Mouse (Mus musculus) retina, postnatal 7 days (tissue): ENCODE measurements around the gene Cic.
A peak's percentile ranks its signal among the peaks of the same experiment; 100 is the strongest.

ENCODE experiments used
- DNase-seq: peaks from one replicate; pipeline ENCODE4 v3.0.0-alpha.2; 2012; ENCODE audit warnings: low read depth, low spot score

The Cic gene

GRCm38 (mm10) chr7:25282731-25283211, 15.3 kb downstream of the Cic start:
- DNase-seq, result no peak

DNA sequence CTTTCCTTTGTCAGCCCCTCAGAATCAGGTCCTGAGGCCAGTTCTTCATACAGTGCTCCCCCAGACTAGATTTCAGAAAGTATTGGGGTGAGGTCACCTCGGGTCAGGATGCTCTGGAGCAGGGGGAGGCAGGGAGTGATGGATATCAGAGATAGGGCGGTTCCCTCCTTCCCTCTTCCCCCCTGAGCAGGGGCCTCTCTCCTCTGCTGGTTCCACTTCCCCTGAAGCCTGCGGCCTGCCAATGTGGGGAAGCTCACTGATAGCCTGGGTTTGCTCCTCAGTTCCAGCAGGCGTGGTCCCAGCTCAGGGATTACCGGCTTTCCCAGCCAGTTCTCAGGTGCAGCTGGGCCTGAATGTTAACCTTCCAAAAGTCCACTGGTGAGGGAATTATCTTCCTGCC, 16.1 kb downstream of the Cic start:
- DNase-seq, result no peak

GRCm38 (mm10) chr7:25284171-25284570, 16.7 kb downstream of the Cic start:
- DNase-seq, result no peak

DNA sequence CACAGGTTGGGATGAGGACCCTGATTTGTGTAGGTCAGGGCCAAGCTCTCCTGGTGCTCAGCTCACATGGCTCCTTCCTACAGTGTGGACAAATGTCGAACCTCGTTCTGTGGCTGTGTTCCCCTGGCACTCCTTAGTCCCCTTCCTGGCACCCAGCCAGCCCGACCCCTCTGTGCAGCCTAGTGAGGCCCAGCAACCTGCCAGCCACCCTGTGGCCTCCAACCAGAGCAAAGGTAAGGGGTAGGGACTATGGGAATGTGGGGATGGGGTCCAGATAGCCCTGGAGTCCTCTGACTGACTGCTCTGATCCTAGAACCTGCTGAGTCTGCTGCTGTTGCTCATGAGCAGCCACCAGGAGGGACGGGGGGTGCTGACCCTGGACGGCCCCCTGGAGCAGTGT, 17.3 kb downstream of the Cic start:
- DNase-seq, result no peak

DNA sequence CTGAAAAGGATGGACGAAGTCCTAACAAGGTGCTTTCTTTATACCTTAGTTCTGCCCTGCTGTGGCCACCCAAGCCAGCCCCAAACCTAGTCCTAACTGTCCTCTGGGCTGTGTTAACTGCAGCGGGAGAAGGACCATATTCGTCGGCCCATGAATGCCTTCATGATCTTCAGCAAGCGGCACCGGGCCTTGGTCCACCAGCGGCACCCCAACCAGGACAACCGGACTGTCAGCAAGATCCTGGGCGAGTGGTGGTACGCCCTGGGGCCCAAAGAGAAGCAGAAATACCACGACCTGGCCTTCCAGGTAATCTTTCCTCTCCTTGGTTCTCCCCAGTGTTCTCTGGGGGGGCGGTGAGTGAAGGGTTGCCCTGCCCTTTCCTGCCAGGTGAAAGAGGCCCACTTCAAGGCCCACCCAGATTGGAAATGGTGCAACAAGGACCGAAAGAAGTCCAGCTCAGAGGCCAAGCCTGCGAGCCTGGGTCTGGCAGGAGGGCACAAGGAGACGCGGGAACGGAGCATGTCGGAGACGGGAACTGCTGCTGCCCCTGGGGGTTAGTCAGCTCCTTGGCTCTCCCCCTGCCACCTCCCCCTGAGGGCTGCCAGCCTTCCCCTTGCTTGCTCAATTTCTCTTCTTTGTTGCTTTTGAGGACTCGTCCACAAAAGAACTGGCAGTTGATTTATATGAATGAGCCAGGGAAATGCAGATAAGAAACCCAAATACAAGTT, 18.2 kb downstream of the Cic start:
- DNase-seq, result no peak

GRCm38 (mm10) chr7:25286989-25287388, 19.5 kb downstream of the Cic start:
- DNase-seq, result no peak

GRCm38 (mm10) chr7:25288011-25288410, 20.5 kb downstream of the Cic start:
- no peak for DNase-seq

GRCm38 (mm10) chr7:25288721-25289120, 21.2 kb downstream of the Cic start:
- DNase-seq, result no peak

- no peak for DNase-seq
Measured at GRCm38 (mm10) chr7:25289925-25290324, 22.4 kb downstream of the Cic start.

GRCm38 (mm10) chr7:25290463-25290862, 23.0 kb downstream of the Cic start:
- no peak for DNase-seq

DNA sequence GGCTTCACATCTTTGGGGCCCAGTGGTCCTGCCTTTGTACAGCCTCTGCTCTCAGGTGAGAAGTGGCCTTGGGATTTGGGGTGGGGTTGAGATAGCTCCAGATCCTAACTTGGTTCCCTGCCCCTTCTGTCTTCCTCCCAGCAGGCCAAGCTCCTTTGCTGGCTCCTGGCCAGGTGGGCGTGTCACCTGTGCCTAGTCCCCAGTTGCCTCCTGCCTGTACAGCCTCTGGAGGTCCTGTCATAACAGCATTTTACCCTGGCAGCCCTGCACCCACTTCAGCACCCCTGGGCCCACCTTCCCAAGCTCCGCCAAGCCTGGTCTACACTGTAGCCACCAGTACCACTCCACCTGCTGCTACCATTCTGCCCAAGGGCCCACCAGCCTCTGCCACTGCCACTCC, 23.4 kb downstream of the Cic start:
- no peak for DNase-seq

DNA sequence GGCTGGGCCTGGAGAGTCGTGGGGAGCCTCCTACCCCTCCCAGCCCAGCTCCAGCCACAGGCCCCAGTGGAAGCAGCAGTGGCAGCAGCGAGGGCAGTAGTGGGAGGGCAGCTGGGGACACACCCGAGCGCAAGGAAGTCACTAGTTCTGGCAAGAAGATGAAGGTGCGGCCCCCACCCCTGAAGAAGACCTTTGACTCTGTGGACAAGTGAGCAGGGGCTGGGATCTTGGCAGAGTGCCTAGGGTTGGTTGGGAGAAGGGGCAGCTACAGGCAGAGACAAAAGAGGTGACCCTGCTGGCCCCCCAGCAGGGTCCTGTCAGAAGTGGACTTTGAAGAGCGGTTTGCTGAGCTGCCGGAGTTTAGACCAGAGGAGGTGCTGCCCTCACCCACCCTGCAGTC, 24.6 kb downstream of the Cic start:
- no peak for DNase-seq

- no peak for DNase-seq
Measured at GRCm38 (mm10) chr7:25293191-25293739, 25.8 kb downstream of the Cic start.

- no peak for DNase-seq
Measured at GRCm38 (mm10) chr7:25294495-25294894, 27.0 kb downstream of the Cic start.

DNA sequence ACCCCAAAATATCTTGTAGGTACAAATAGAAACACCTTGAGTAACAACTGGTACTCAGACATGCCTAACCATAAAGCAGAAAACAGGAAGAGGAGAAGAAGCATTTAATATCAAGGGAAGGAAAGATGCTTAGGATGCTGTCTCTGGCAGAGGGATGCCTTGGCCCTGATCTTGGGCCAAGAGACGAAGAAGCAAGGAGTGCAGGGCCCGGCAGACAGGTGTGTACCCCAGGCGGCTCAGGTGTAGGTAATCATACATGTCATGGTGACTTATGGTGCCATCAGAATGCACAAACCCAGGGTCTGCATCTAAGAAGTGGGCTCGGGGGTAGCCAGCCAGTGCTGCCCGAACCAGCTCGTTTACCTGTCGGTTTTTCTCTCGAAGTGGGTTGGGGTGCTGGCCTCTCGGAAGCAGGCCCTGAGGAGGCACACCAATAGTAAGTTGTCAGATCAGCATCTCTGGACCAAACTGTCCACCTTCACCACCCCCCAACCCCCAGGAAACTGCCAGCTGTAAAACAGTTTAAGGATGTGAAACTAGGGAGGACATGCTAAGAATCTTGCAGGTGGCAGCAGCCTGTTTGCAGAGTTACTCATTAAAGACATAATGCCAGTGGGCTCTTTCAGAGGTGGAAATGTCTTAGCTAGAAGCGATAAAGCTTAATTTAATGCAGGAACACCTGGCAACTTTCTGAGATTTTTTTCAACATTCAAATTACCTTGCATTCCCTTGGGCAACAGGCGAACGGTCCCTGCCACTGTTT, 27.6 kb downstream of the Cic start:
- no peak for DNase-seq

GRCm38 (mm10) chr7:25296945-25297453, 29.5 kb downstream of the Cic start:
- no peak for DNase-seq

DNA sequence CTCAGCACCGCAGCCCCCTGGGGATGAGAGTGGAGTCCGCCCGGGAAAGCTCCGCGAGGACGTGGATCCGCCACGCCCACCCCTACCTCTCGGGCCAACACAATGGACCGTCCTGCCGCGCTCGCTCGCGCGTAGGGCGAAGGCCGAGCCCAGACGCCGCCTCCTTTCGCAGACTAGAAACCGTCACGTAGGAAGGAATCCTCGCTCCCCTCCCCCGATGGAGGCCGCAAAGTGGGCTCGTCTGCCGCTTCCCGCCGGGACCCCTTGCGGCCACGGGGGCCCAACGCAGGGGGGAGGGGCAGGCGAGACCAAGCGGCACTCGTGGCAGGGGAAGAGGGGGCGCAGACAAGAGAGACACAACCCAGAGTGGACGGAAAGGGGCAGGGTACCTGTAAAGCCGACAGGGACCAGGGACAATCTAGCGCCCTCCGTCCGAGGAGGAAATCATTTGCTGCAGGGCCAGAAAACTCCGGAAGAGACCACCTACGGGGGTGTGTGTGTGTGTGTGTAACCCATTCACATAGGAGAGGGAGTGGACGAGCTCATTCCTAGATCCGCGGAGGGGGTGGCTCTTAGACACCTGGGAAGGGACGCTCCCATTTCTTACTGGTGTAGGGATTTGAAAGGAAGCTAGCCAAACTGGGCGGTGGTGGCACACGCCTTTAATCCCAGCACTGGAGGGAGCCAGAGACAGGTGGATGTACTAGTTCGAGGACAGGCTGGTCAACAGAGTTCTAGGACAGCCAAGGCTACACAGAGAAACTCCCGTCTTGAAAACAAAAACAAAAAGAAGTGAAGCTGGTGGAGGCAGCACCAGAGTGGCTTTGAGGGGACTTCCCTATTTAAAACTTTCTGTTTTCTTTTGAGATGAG, 30.2 kb downstream of the Cic start, which contains the start of gene Pafah1b3:
Pafah1b3 (minus strand) TSS at position 533 of the 872 bp plus-strand sequence.
- DNase-seq, result peak; percentile 90

DNA sequence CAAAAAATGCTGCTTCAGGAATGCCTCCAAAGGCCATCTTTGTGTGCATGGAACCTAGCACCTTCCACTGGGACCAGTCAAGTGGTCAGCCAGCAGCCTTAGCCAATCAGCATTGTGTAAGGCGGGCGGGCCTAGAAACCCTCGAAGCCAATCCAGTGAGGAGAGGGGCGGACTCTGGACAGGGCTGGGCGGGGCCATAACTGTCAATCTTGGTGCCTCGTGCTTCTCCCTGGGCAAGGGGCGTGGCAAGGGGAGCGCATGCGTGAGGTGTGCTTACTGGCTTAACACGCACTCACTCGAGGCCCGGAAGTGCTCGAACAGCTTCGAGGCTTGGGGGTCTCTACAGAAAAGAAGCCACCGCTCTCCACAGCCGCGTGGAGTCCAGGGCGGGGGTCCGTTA, 33.6 kb downstream of the Cic start, which contains the start of gene Prr19:
Prr19 (plus strand) TSS at position 349 of the 400 bp plus-strand sequence.
- DNase-seq, result no peak

DNA sequence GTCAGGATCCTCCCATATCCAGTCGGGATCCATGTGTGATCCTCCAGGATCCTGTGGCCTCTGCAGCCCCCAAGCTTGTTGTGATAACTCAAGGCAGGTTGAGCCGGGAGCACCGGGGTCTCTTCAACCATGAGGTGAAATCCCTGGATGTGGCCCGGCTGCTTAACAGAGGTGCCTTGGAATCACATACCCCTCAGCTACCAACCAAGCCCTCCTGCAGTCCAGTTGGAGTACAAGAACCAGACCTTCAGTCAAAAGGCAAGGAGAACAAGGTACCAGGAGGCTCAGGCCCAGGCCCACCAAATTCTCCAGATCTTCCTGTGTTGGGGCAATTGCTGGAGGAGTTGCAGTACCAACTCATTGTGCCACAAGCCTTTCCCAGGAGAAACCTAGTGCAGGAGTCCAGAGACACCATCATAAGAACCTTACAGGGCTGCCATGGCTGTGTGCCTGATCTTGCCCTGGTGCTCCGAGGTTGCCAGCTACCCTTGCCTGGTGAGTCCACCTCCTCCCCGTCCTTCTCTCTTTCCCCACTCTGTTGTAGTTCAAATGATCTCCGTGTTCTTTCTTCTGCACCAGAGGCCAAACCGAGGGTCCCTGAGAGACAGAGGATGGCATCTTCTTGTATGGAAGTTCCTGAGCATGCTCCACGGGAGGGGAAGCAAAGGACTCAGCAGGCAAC, 35.6 kb downstream of the Cic start:
- no peak for DNase-seq

GRCm38 (mm10) chr7:25303685-25304006, 36.1 kb downstream of the Cic start:
- no peak for DNase-seq

GRCm38 (mm10) chr7:25305481-25305880, 38.0 kb downstream of the Cic start:
- DNase-seq, result no peak
